Mouse (Mus musculus) left cerebral cortex, postnatal 4 days (tissue): ENCODE measurements at regions not wholly inside any gene's neighbourhood (a gene's known extent, or its start where the extent isn't known, plus 50 kb on each side); places are given as distances from the start of the nearest gene placed in this dataset.

Experiments used
- DNase-seq: peaks from one replicate; pipeline ENCODE4 v3.0.0-alpha.2; 2022
- intact Hi-C: fragments of 180-260 bp; cut with DNase I; formaldehyde crosslinking; loops from one replicate; pipeline ENCODE4 v1.15.1; 2025

DNA sequence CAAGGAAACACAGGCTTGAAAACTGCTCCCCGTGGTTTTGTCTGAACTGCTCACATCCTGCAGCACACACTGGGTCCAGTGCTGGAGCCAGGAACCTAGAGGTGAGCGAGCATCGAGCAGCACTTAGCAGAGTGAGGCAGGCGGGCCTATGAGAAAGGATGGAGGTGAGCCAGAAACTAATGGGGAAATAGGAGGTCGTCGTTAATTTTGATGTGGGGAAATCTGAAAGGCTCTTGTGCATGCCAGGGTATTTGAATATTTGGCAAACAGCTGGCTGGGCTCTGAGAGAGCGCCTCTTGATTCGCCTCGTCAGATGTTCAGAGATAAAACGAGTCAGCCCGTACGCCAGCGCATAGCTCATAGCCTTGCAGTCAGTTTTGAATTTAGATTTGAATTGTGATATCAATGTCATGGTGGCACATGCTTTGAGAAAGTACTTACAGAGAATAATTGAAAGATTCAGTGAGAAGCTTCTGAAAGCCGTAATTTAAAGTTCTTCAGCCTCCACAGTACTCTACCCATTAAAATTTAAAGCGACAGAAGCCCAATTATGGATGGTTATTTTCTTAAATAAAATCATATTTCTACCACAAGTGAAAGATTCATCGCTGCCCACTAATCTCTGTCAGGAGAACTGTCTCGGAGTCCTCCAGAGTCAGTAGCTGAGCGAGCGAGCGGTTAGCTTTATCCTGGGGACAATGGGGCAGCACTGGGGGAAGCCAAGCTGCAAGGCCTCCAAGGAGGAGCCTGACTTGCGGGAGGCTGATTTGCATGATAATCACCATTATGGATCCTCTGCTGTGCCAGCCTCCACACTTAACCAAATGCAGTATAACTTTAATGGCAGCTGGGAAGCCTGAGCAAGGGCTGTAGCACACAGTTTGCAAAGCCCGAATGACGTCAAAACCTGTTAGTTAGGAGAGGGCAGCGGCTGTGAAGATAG is 227.9 kb upstream of the Nr2f1 start:
- peak; percentile 48 for DNase-seq
- intact Hi-C loops, result no loop called here

DNA sequence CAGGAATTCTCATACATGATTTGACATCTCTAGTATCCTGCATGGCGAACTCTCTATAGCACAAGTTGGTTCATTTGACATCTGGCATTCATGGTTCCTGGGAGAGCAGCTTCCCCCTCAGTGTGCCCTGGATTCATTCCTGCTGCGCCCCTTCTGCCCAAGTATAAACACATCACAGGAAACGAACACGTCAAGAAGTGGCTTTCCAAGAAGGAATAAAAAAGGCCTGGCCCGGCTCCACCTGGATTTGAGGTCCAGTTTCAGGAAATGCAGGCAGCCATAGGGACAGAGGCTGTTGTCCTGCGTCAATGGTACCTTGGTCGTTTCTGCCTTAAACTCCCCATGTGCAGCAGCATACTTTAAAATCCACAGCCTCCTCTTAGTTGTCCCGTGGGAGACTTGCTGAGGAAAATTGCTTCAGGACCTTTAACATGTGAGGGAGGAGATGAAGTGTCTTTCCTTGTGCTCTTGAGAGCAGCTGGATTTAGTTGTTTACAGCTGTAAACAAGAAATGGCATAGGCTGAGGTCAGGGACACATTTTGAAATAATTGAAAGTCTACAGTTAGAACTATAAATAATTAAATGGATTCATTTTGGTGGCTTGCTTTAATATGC is 226.9 kb upstream of the Nr2f1 start:
- intact Hi-C loops, result no loop called here
- DNase-seq, result peak; percentile 50

DNA sequence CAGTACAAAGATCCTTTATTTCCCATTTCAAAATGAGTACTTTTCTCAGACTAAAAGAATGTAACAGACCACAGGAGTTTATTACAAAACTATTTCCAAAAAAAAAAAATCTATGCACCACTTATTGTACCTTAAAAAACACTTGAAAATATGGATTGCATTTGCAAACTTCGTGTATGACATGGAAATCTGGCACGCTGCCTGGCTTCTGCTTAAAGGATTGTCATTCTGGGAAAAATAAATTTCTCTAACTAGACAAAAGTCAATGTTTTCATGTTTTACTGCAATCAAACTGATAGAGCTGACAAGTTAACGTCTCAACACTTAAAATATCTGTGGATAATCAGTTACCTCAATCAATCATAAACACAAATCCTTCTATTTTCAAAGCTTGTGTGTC is 205.5 kb upstream of the Nr2f1 start:
- intact Hi-C loops, result no loop called here
- DNase-seq, result no peak

DNA sequence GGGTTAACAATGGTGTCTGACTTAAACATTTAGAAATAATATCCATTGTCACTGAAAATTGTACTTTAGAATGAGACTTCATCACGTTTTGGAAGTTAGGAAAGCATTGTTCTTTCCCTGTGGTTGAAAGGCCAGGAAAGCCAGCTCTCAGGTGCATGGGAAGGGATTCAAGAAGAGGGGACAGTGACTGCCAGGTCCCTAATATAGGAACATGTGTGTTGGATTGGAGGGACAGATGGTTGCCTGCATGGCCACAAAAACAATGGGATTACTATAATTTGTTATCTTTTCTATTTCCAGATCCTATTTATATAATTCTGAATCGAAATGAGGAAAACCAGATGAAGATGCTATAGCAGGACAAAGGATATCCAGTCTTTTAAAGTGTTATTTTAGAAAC is 184.2 kb upstream of the Nr2f1 start:
- DNase-seq, result no peak
- intact Hi-C loops, result no loop called here

DNA sequence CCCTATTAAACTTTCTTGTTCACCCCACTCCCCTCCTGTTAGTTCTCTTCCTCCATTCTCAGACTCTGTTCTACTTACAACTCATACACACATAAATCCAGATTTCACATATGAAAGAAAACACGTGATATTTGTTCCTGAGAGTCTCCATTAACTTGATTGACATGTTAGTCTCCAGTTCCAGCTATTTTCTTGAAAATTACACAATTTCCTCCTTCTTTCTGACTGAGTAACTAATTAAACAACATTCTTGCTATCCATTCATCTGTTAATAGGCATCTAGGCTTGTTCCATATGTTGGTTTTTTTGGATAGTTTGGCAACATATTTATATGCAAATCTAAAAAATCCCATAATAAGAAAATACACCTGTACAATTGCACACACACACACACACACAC is 161.7 kb upstream of the Nr2f1 start:
- intact Hi-C loops, result no loop called here
- no peak for DNase-seq

DNA sequence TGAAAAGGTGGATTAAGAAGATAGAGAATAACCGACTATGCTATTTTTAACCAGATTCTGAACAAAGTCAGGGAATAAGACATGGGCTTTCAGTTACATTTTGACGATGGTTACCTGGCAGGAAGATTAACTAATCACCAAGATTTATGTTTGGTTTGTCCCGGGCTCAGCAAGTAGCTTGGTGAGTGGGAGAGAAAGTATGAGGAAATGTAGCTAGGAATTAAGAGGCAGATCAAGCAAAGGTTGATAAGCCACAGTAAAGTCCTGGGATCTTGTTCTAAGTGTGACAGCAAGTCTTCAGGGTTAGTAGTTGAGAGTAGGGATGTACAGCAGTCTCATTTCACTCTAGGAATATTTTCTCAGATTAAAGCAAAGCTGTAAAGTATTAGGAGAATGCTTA is 149.3 kb upstream of the Nr2f1 start:
- intact Hi-C loops, result no loop called here
- DNase-seq, result no peak

DNA sequence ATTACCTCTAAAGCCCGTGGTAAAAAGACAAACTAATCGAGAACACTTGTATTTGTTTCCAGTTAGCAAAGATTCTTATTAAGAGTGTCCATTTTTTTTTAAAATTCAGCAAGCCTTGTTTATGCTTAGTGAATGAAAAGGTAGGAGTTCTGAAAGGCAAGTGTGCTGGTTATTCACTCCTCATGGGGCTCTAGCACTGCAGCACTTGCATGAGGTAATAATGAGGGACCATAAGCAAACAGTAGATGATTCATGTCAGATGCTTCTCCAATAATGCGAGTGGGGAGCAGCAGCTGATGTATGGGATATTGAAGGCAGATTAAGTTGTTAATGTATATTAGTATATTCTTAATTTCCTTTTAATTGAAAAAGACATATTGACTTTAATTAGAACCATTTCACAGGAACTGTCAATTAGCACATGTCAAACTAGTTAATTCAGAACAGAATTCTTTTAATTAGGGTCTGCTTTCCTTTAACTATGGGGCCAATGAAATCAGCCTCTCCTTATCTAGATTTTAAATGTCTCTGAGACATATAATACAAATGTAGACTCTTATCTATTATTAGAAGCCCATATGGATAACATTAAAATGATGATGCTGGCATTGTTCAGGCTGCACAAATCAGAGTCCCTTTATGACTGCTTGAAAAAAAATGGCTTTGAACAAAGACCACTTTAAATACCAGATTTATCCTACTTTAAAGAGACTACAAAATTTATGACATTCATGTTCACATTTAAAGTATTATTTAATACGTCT is 125.1 kb upstream of the Nr2f1 start:
- no peak for DNase-seq
- intact Hi-C loops, result no loop called here

DNA sequence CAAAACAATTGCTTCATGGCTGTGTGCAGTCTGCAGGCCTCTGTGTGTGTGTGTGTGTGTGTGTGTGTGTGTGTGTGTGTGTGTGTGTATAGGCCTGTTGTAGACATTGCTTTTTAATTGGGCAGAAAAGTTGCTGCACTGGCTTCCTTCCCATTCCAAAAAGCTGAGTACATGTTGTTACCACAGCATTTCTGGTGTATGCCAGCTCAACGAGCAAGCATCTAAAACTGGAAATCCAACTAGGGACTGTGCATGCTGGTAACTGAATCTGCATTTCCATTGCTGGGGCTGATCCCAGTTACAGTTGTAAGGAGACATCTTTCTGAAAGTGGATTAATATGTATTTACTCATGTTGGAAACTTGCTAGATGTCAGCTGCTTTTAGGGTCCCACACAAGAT is 123.6 kb upstream of the Nr2f1 start:
- intact Hi-C loops, result no loop called here
- DNase-seq, result no peak

DNA sequence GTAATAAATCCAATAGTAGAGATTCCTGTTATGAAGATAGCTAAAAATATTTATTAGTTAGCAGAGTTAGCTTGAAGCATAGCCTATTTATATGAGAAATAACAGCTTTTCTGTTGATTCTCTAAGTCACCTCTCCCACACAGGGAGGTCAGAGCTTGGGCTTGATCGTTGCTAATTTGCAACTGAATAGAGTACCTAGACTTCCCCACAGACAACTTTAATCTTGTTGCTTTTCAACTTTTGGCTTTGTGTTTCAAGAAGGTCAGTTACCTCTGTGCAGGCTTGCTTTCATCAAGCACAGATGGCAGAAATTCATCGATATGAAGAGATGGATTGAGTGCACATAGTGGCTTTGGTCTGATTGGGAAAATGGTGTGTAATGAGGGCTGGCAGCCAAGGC is 118.9 kb upstream of the Nr2f1 start:
- no peak for DNase-seq
- intact Hi-C loops, result no loop called here

DNA sequence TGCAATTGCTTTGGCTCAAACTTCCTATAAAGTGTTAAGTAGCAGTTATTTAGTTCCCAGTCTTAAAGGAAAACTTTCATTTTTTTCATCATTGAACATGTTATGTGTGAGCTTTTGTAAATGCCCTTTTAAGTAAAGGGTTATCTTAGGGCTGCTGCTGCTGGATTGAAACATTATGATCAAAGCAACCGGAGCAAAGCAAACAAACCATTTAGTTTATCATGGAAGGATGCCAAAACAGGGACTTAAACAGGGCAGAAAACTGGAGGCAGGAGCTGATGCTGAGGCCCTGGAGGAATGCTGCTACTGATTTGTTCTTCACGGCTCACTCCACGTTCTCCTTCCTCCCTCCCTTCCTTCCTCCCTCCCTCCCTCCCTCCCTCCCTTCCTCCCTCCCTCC is 111.3 kb upstream of the Nr2f1 start:
- no peak for DNase-seq
- intact Hi-C loops, result no loop called here
